Mouse (Mus musculus): Measurements from ENCODE around the gene Tas2r105. TPM values are rescaled to one million over a fixed set of nuclear protein-coding genes. Genes with fewer than 3 reads are reported as not detected.

The Tas2r105 gene
- not detected in 2 replicates for polyA plus RNA-seq (2012; rRNA removed)

GRCm38 (mm10) chr6:131687395-131687794 lies at the start of gene Tas2r105:
Tas2r105 (minus strand) TSS chr6:131687495.

GRCm38 (mm10) chr6:131689963-131690362 lies 2.7 kb upstream of the Tas2r105 start, which contains the start of gene Tas2r114:
Tas2r114 (minus strand) TSS chr6:131690063.

DNA sequence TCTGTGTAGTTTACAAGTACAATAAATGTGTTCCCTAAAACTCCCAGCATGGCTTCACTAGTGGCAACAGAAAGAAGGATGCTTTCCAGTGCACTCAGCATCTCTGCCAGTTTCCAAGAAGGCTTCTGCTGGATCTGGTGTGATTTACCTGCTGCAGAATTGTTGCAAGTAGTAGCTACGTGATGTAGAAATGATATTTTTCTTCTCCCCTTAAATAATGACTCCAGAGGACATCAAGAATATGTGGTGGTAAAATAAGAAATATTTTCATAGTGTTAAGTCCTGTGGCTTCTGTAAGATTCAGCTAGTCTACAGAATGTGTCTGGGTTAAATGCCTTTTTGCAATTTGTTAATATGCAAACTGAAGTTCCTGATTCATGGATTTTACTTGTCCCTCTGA lies 1.7 kb downstream of the Tas2r105 start, which contains the start of gene Tas2r104:
Tas2r104 (minus strand) TSS at position 101 of the 400 bp plus-strand sequence.

DNA sequence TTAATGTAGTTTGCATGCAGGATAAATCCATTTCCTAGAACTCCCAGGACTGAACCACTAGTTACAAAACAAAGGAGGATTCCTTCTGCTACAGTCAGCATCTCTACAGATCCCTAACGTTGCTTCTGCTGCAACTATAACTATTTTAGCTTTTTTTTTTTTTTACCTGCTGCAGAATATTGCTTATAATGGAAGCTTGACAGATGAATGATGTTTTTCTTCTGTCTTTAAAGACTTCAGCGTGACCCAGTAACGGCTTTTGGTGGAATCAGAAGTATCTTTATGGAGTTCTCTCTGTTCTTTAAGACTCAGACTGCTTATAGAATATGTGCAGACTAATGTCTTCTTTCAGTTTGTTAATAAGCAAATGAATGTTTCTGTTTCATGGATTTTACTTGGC lies 8.5 kb downstream of the Tas2r105 start, which contains the start of gene Tas2r106:
Tas2r106 (minus strand) TSS at position 101 of the 400 bp plus-strand sequence.

DNA sequence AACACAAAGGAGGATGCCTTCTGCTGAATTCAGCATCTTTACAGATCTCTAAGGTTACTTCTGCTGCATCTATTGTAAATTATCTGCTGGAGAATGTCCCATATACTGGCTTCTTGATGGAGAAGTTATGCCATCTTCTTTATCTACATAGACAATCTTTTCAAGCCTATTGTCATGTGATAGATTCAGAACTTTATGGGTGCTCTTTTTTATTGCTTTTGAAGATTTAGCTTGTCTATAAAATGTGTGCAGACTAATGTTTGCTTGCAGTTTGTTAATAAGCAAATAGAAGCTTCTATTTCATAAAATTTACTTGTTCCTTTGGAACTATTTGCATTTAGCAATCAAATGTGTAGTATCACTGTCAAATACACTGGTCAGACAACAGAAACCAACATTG lies 27.2 kb downstream of the Tas2r105 start, which contains the start of gene Tas2r107:
Tas2r107 (minus strand) TSS at position 101 of the 400 bp plus-strand sequence.

Other genes starting within 250 kb of the Tas2r105 start
- not detected in 2 replicates for gene 5430401F13Rik, start 201.1 kb downstream of the Tas2r105 start, polyA plus RNA-seq (2012; rRNA removed)
- gene Gm6619, start 201.1 kb downstream of the Tas2r105 start, polyA plus RNA-seq (2012; rRNA removed): not detected in 2 replicates
- gene Tas2r130, start 56.6 kb downstream of the Tas2r105 start, polyA plus RNA-seq (2012; rRNA removed): not detected in 2 replicates
- not detected in 2 replicates for gene Tas2r107, start 27.3 kb downstream of the Tas2r105 start, polyA plus RNA-seq (2012; rRNA removed)
- gene Tas2r106, start 8.6 kb downstream of the Tas2r105 start, polyA plus RNA-seq (2012; rRNA removed): not detected in 2 replicates
- not detected in 2 replicates for gene Tas2r104, start 1.8 kb downstream of the Tas2r105 start, polyA plus RNA-seq (2012; rRNA removed)
- not detected in 2 replicates for gene Tas2r114, start 2.6 kb upstream of the Tas2r105 start, polyA plus RNA-seq (2012; rRNA removed)